Mouse (Mus musculus) liver, embryonic 11.5 days (tissue): ENCODE data around the gene Tnnc2. TPM values are rescaled to one million over a fixed set of nuclear protein-coding genes. Genes with fewer than 3 reads are reported as not detected.

Source experiments
- ATAC-seq: fragments of 200-750 bp; cut with Nextera tagmentation; replicated peaks from 2 replicates; pipeline ENCODE4 v1.8.0; 2017; ENCODE audit warnings: moderate number of reproducible peaks, mild to moderate bottlenecking, moderate TSS enrichment, moderate library complexity; ENCODE audit not compliant: low FRiP score
- DNase-seq: peaks from one replicate; pipeline ENCODE4 v3.0.0-alpha.2; 2017; ENCODE audit warnings: low spot score
- H3K27ac ChIP-seq: fragments of 300-500 bp; sonication (generic); 2 replicates; pipeline ENCODE4 v1.5.1; 2014; ENCODE audit warnings: mild to moderate bottlenecking, low read depth, low read length, control low read depth
- H3K27me3 ChIP-seq: fragments of 300-500 bp; sonication (generic); replicated peaks from 2 replicates; pipeline ENCODE4 v1.6.1; 2014; ENCODE audit warnings: low read length, mixed read lengths; ENCODE audit not compliant: control insufficient read depth, insufficient read depth
- H3K36me3 ChIP-seq: fragments of 300-500 bp; sonication (generic); 2 replicates; pipeline ENCODE4 v1.6.1; 2014; ENCODE audit warnings: mild to moderate bottlenecking, low read length, moderate library complexity, mixed read lengths; ENCODE audit not compliant: control insufficient read depth, insufficient read depth
- H3K4me1 ChIP-seq: fragments of 300-500 bp; sonication (generic); replicated peaks from 2 replicates; pipeline ENCODE4 v1.6.1; 2014; ENCODE audit warnings: low read length, mixed read lengths; ENCODE audit not compliant: control insufficient read depth, insufficient read depth
- H3K4me2 ChIP-seq: fragments of 300-500 bp; sonication (generic); 2 replicates; pipeline ENCODE4 v1.6.1; 2014; ENCODE audit warnings: mild to moderate bottlenecking, control low read depth, moderate library complexity
- H3K4me3 ChIP-seq: fragments of 300-500 bp; sonication (generic); 2 replicates; pipeline ENCODE4 v1.5.1; 2014; ENCODE audit warnings: low read depth, low read length, control low read depth
- H3K9ac ChIP-seq: fragments of 300-500 bp; sonication (generic); 2 replicates; pipeline ENCODE4 v1.6.1; 2014; ENCODE audit warnings: low read depth, low read length, control low read depth
- H3K9me3 ChIP-seq: fragments of 300-500 bp; sonication (generic); 2 replicates; pipeline ENCODE4 v1.6.1; 2016; ENCODE audit warnings: low read length, inconsistent platforms, mixed read lengths; ENCODE audit not compliant: control insufficient read depth
- WGBS: fragments of 180-500 bp; shearing (Covaris S2); extraction: QIAGEN DNeasy Blood & Tissue Kit; methylation state at CpG from one replicate; pipeline ENCODE4 v1.1.7; 2014; 5-methylcytosine and 5-hydroxymethylcytosine counted together
- polyA plus RNA-seq: library from polyadenylated mRNA; unstranded; fragments of >200 nt; fragmentation: Nextera tagmentation; extraction: Ambion mirVana; gene quantifications from 2 replicates; pipeline ENCODE4 v1.2.1, GENCODE M21; 2014

Tnnc2 gene
- polyA plus RNA-seq, 1 experiment from 2014 or later: 0.47 TPM

DNA sequence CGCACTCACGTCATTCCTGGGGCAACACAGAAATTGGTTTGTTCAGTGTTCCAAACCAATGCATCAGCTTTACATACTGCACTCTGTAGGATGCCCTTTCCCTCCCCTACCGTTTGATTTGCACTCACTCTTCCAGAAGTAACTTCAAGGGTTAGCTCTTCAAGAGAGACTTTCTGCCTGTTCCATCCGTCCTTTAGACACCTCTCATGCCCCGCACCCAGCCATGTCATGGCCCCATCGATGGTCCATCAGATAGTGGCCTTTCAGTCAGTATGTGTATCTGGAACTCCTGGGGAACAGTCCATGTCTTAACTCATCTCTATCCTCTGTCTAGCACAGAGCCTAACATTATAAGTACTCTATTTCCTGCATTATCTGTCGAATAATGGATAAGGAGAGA, 17.2 kb downstream of the Tnnc2 start:
- no peaks in the 10 kb centered on the region for H3K27me3 ChIP-seq
- H3K4me1 ChIP-seq: peaks cover 34% of the 10 kb centered on the region
- H3K4me3 ChIP-seq: no peak overlapping the region
- ATAC-seq (no peak), DNase-seq (no peak)
- no peak overlapping the region for H3K4me2 ChIP-seq
- H3K27ac ChIP-seq: 0 out of 2 replicates have a peak overlapping the region, but pooled peaks have one; percentile 20
- H3K36me3 ChIP-seq: peaks cover 35% of the 10 kb centered on the region
- 84% methylated on average over 7 of the region's 7 CpGs for WGBS
- H3K9ac ChIP-seq: no peak overlapping the region; the same call in 1 of the 2 replicates
- H3K9me3 ChIP-seq: no peaks in the 10 kb centered on the region

DNA sequence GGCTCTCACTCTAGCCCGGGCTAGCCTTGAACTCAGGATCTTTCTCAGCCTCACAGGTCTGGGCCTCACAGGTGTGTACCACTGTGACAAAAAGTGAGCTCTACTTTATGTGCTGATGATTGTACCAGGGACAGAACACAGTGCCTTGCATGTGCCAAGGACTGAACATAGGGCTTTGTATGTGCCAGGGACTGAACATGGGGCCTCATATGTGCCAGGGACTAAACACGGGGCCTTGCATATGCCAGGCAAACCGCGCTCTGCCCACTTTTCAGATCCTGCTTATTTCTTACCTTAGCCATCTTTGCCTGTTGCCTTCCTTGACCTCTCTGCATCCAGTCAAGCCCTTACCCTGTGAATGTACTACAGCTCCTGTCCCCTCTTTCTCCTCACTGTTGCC, 17.8 kb downstream of the Tnnc2 start:
- ATAC-seq: no peak
- Histone ChIP-seq H3K27me3 (no peaks in the 10 kb centered on the region), H3K9ac (peak overlapping the region; percentile 21; the same call in 1 of the 2 replicates), H3K36me3 (peaks cover 39% of the 10 kb centered on the region), H3K4me3 (no peak overlapping the region), H3K9me3 (no peaks in the 10 kb centered on the region), H3K27ac (peak overlapping the region; percentile 20; the same call in 1 of the 2 replicates), H3K4me2 (no peak overlapping the region), H3K4me1 (peaks cover 34% of the 10 kb centered on the region)
- 92% methylated on average over 4 of the region's 4 CpGs for WGBS
- DNase-seq: no peak

- Histone ChIP-seq H3K9ac (peak overlapping the region; percentile 21; the same call in 1 of the 2 replicates), H3K27ac (peak overlapping the region; percentile 33; the same call in 1 of the 2 replicates)
These were observed 18.3 kb downstream of the Tnnc2 start for GRCm38 (mm10) chr2:164761502-164761901.

DNA sequence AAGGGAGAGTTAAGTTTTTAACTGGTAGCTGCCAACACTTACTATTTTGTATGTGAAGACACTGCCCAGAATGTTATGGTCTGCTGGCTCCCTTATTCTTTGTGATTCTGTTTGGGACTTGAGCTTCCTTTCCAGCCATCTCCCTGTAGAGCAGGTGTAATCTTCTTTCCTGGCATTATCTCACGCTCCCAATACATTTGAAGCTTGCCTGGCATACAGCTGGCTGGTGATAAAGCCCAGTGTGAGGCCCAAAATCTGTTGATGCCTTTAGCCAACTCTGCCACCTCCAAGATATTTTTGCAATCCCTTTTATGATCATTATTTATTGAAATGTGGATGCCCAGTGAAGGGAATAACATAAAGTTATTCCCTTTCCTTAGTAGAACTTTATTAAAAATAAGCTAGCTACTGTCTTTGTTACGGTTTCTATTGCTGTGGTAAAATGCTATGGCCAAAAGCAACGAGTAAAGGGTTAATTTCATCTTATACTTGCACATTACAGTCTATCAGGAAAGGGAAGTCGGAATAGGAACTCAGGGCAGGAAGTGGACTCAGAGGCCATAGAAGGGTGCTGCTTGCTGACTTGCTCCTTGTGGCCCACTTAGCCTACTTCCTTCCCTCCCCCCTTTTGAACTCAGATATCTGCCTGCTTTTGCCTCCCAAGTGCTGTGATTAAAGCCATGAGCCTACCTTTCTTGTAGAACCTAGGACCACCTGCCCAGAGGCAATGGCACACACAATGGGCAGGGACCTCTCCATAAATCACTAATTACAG, 19.5 kb downstream of the Tnnc2 start:
- Histone ChIP-seq H3K4me2 (0 out of 2 replicates have a peak overlapping the region, but pooled peaks have one; percentile 15), H3K36me3 (peaks cover 52% of the 10 kb centered on the region), H3K4me1 (peaks cover 34% of the 10 kb centered on the region), H3K9ac (no peak overlapping the region; the same call in 1 of the 2 replicates), H3K9me3 (no peaks in the 10 kb centered on the region), H3K27me3 (no peaks in the 10 kb centered on the region), H3K4me3 (no peak overlapping the region), H3K27ac (peak overlapping the region; percentile 33; the same call in 1 of the 2 replicates)
- 55% methylated on average over 4 of the region's 4 CpGs for WGBS
- ATAC-seq (peak; percentile 67), DNase-seq (no peak)

More at GRCm38 (mm10) chr2:164761502-164761901, 18.3 kb downstream of the Tnnc2 start:
- H3K4me2 ChIP-seq: no peak overlapping the region
- 81% methylated on average over 2 of the region's 2 CpGs for WGBS
- H3K9me3 ChIP-seq: no peaks in the 10 kb centered on the region
- H3K27me3 ChIP-seq: no peaks in the 10 kb centered on the region
- H3K4me1 ChIP-seq: peaks cover 34% of the 10 kb centered on the region
- H3K4me3 ChIP-seq: no peak overlapping the region
- peaks cover 43% of the 10 kb centered on the region for H3K36me3 ChIP-seq
- DNase-seq: no peak
- peak; percentile 87 for ATAC-seq

DNA sequence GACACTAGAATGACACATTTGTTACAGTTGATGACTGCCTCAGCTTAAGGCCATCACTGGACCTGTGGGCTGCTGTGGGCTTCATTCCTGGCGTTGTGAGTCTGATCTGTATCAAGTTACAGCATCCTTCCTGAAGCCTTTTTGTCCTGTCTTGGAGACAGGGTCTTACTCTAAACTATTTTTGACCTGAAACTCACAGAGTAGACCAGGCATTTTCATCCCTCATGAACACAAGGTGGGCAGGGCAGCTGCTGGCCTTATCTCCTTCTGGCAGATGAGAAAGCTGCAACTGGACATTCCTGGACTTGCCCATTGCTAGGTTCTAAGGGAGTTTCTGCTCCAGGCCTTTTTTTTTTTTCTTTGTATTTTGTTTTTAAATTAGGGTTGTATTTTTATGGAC, 21.1 kb downstream of the Tnnc2 start:
- H3K27me3 ChIP-seq: no peaks in the 10 kb centered on the region
- H3K9me3 ChIP-seq: no peaks in the 10 kb centered on the region
- no peak overlapping the region for H3K4me3 ChIP-seq
- H3K4me2 ChIP-seq: no peak overlapping the region
- peak overlapping the region; percentile 30; the same call in 1 of the 2 replicates for H3K27ac ChIP-seq
- peaks cover 62% of the 10 kb centered on the region for H3K36me3 ChIP-seq
- DNase-seq (no peak), ATAC-seq (peak; percentile 62)
- WGBS: 62% methylated on average over 1 of the region's 1 CpGs
- H3K4me1 ChIP-seq: peaks cover 34% of the 10 kb centered on the region
- H3K9ac ChIP-seq: 0 out of 2 replicates have a peak overlapping the region, but pooled peaks have one; percentile 10

- H3K4me2 ChIP-seq: no peak overlapping the region
- 94% methylated on average over 11 of the region's 11 CpGs for WGBS
- DNase-seq (no peak), ATAC-seq (no peak)
- H3K4me3 ChIP-seq: no peak overlapping the region
- H3K27me3 ChIP-seq: no peaks in the 10 kb centered on the region
- no peak overlapping the region for H3K9ac ChIP-seq
- H3K27ac ChIP-seq: peak overlapping the region; percentile 30; the same call in 1 of the 2 replicates
- H3K9me3 ChIP-seq: no peaks in the 10 kb centered on the region
- peaks cover 34% of the 10 kb centered on the region for H3K4me1 ChIP-seq
- peaks cover 56% of the 10 kb centered on the region for H3K36me3 ChIP-seq
These were observed 21.9 kb downstream of the Tnnc2 start for GRCm38 (mm10) chr2:164757841-164758240.

DNA sequence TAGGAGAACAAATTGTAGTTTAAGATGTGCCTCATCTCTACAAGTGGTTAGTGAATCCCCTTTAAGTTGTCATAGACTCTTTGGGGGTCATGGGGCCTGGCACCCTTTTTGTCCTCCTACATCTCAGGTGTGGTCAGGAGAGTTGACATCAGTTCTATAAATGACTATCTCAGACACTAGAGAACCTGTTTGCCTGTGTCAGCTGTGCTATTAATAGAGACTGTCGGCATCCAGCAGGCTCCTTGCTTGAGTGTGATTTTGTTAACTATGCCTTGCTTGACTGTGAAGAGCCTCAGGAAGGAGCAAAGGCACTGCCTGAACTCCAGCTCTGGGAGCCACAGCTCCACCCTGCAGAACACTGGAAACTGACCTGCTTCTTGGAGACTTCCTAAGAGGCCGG, 25.0 kb downstream of the Tnnc2 start:
- ATAC-seq: no peak
- no peaks in the 10 kb centered on the region for H3K9me3 ChIP-seq
- WGBS: 89% methylated on average over 2 of the region's 2 CpGs
- no peak overlapping the region for H3K9ac ChIP-seq
- DNase-seq: no peak
- H3K27ac ChIP-seq: no peak overlapping the region
- H3K4me2 ChIP-seq: no peak overlapping the region
- peaks cover 12% of the 10 kb centered on the region for H3K4me1 ChIP-seq
- peaks cover 49% of the 10 kb centered on the region for H3K36me3 ChIP-seq
- H3K4me3 ChIP-seq: no peak overlapping the region
- H3K27me3 ChIP-seq: no peaks in the 10 kb centered on the region

GRCm38 (mm10) chr2:164754105-164754504, 25.7 kb downstream of the Tnnc2 start:
- Histone ChIP-seq H3K36me3 (peaks cover 46% of the 10 kb centered on the region), H3K4me3 (no peak overlapping the region), H3K4me1 (peaks cover 5% of the 10 kb centered on the region), H3K9me3 (no peaks in the 10 kb centered on the region), H3K27ac (no peak overlapping the region), H3K27me3 (no peaks in the 10 kb centered on the region), H3K4me2 (no peak overlapping the region), H3K9ac (no peak overlapping the region)
- ATAC-seq (no peak), DNase-seq (no peak)
- WGBS: 74% methylated on average over 11 of the region's 11 CpGs
